Mouse (Mus musculus) small intestine, adult 2 months (tissue): ENCODE data around the gene Entpd1.

Experiments used
- CTCF ChIP-seq: fragments of 200-500 bp; IDR thresholded peaks from 2 replicates; pipeline ENCODE4 v1.5.1; 2012; ENCODE audit warnings: low read depth, mild to moderate bottlenecking, control low read depth, inconsistent platforms, low read length, moderate library complexity, mixed read lengths; ENCODE audit not compliant: insufficient replicate concordance, insufficient read length; ENCODE audit errors: extremely low read depth
- POLR2A ChIP-seq: fragments of 200-500 bp; IDR thresholded peaks from 2 replicates; pipeline ENCODE4 v1.6.1; 2012; ENCODE audit warnings: low read depth, mild to moderate bottlenecking, control low read depth, inconsistent platforms, low read length, moderate library complexity

GRCm38 (mm10) chr19:40769341-40769770 lies 157.2 kb downstream of the Entpd1 start:
- TF ChIP-seq CTCF: no peak
- TF ChIP-seq POLR2A: no peak
